Mouse (Mus musculus) limb, embryonic 13.5 days (tissue): ENCODE measurements around the gene Pi4k2b. TPM values are rescaled to one million over a fixed set of nuclear protein-coding genes. Genes with fewer than 3 reads are reported as not detected.

Experiments used
- ATAC-seq: fragments of 200-750 bp; cut with Nextera tagmentation; 2 replicates; pipeline ENCODE4 v1.8.0; 2017; ENCODE audit warnings: low read depth, moderate number of reproducible peaks, moderate TSS enrichment; ENCODE audit not compliant: low FRiP score
- H3K27ac ChIP-seq: fragments of 300-500 bp; sonication (generic); 2 replicates; pipeline ENCODE4 v1.5.1; 2015; ENCODE audit warnings: inconsistent platforms, mild to moderate bottlenecking, moderate library complexity
- H3K27me3 ChIP-seq: fragments of 300-500 bp; sonication (generic); 2 replicates; pipeline ENCODE4 v1.6.1; 2015; ENCODE audit warnings: mild to moderate bottlenecking, inconsistent platforms
- H3K36me3 ChIP-seq: fragments of 300-500 bp; sonication (generic); 2 replicates; pipeline ENCODE4 v1.6.1; 2015; ENCODE audit warnings: inconsistent platforms, mild to moderate bottlenecking, moderate library complexity
- H3K4me1 ChIP-seq: fragments of 300-500 bp; sonication (generic); 2 replicates; pipeline ENCODE4 v1.6.1; 2015; ENCODE audit warnings: inconsistent platforms
- H3K4me2 ChIP-seq: fragments of 300-500 bp; sonication (generic); replicated peaks from 2 replicates; pipeline ENCODE4 v1.6.1; 2015; ENCODE audit warnings: inconsistent platforms, mild to moderate bottlenecking, moderate library complexity
- H3K4me3 ChIP-seq: fragments of 300-500 bp; sonication (generic); 2 replicates; pipeline ENCODE4 v1.5.1; 2015; ENCODE audit warnings: moderate library complexity, mild to moderate bottlenecking, inconsistent platforms
- H3K9ac ChIP-seq: fragments of 300-500 bp; sonication (generic); 2 replicates; pipeline ENCODE4 v1.6.1; 2015; ENCODE audit warnings: mild to moderate bottlenecking, inconsistent platforms
- H3K9me3 ChIP-seq: fragments of 300-500 bp; sonication (generic); 2 replicates; pipeline ENCODE4 v1.6.1; 2016; ENCODE audit warnings: inconsistent platforms
- WGBS: fragments of 180-500 bp; shearing (Covaris S2); methylation state at CpG from one replicate; pipeline ENCODE4 v1.1.7; 2015; 5-methylcytosine and 5-hydroxymethylcytosine counted together
- polyA plus RNA-seq: library from polyadenylated mRNA; unstranded; fragments of >200 nt; fragmentation: Nextera tagmentation; extraction: Ambion mirVana; gene quantifications from 2 replicates; pipeline ENCODE4 v1.2.1, GENCODE M21; 2015

Gene Pi4k2b
- polyA plus RNA-seq, 1 experiment from 2014 or later, result 18.1 TPM

- Histone ChIP-seq H3K9ac (no peak overlapping the region), H3K9me3 (no peaks in the 10 kb centered on the region), H3K27ac (no peak overlapping the region), H3K4me2 (no peak overlapping the region), H3K4me1 (no peaks in the 10 kb centered on the region), H3K4me3 (no peak overlapping the region), H3K36me3 (peaks cover 46% of the 10 kb centered on the region), H3K27me3 (no peaks in the 10 kb centered on the region)
- 93% methylated on average over 7 of the region's 7 CpGs for WGBS
- no peak for ATAC-seq
These were observed 77.3 kb downstream of the Pi4k2b start for GRCm38 (mm10) chr5:52818676-52819075.

Other genes starting within 250 kb of the Pi4k2b start
- 2.4 and 2.8 TPM in 2 replicates for gene Lgi2, start 175.1 kb upstream of the Pi4k2b start, polyA plus RNA-seq
- gene Sepsecs, start 71.9 kb upstream of the Pi4k2b start, polyA plus RNA-seq, result 7.7 and 8.4 TPM in 2 replicates
- gene Zcchc4, start 33.8 kb downstream of the Pi4k2b start, polyA plus RNA-seq, result 21.6 and 22.0 TPM in 2 replicates
- gene Anapc4, start 92.4 kb downstream of the Pi4k2b start, polyA plus RNA-seq, result 128 TPM in 2 replicates